Mouse (Mus musculus) cerebellum, postnatal 36 days (tissue): ENCODE measurements around the gene Phf14.

Experiments
- DNase-seq, 2 experiments: peaks; one replicate each; pipeline ENCODE4 v3.0.0; 2021 to 2022; ENCODE audit warnings: mixed read lengths in 2 of 2

Phf14 gene

DNA sequence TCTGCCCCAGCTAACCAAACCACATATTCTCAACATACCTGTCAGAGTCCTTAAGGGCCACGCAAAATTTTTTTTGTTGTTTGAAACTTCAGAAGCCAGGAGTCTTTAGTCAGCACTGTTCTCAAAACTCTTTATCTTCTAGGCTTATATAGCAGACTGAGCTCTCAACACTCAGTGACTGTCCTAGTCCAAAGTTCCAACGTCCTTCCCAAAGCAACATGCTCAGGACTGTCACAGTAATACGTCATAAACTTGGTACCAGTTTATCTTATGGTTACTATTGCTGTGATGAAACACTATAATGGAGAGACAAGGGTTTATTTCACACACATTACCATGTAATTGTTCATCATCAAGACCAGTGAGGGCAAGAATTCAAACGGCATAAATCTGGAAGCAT is 113.9 kb downstream of the Phf14 start:
- DNase-seq, result no peak

DNA sequence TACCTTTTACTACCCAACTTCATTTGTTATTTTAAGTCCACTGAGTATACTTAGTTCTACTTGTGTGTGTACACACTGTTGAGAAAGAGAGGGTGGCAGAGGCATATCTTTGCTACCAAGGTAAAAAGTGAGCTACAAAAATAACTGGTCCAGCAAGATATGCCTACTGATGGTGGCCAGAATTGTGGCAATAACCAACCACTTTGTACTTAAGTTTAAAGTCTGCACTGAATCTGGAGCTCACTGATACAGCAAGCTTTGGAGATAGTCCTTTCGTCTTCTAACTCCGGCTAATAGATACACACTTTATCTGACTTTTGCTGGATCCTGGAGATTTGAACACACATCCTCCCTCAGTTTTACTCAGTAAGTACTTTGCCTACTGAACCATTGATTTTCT is 115.8 kb downstream of the Phf14 start:
- no peak for DNase-seq

- no peak for DNase-seq
These were observed 119.4 kb downstream of the Phf14 start for GRCm38 (mm10) chr6:12026804-12027537.

GRCm38 (mm10) chr6:12034561-12034960 is 127.0 kb downstream of the Phf14 start:
- peak; percentile 44 to 45 for DNase-seq

DNA sequence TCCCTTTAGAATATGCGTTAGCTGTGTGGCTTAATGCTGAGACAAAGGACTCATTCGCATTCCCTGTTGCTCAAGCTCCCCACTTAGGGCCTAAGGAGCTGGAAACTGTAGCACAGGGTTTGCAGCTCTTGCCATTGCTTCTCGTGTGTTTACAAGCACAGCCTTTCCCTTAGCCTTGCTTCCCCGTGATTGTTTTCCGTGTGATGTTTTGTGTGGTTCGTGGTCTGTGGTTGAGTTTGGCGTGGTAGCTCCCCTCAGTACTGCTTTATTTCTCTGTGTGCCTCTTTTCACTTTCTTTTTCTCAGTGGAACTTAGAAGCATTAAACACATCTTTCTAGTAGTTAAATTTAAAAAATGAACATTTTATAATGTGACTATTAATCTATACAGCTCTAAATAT is 130.7 kb downstream of the Phf14 start:
- no peak for DNase-seq

GRCm38 (mm10) chr6:12052884-12053283 is 145.3 kb downstream of the Phf14 start:
- no peak for DNase-seq

DNA sequence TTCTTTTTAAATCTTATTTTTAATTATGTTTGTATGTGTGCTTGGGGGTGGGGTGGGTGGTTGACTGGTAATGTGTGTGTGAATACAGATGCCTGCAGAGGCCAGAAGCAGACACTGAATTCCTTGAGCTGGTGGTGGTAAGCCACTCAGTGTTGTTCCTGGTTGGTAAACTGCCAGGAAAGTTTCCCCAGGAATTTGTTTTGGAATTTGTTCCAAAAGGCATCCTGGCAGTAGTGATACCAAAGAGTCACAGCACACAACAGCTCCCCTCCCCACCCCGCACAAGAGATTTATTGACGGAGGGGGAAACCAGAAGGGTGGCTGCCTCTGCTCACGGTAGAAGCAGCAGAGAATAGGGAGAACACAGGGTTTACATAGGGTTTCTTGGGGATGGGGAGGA is 146.5 kb downstream of the Phf14 start:
- no peak for DNase-seq

- DNase-seq, result no peak
These were observed 151.1 kb downstream of the Phf14 start for GRCm38 (mm10) chr6:12058717-12059116.

- DNase-seq, result no peak
These were observed 152.4 kb downstream of the Phf14 start for GRCm38 (mm10) chr6:12059971-12060370.

- DNase-seq, result no peak
These were observed 153.0 kb downstream of the Phf14 start for GRCm38 (mm10) chr6:12060452-12061140.

DNA sequence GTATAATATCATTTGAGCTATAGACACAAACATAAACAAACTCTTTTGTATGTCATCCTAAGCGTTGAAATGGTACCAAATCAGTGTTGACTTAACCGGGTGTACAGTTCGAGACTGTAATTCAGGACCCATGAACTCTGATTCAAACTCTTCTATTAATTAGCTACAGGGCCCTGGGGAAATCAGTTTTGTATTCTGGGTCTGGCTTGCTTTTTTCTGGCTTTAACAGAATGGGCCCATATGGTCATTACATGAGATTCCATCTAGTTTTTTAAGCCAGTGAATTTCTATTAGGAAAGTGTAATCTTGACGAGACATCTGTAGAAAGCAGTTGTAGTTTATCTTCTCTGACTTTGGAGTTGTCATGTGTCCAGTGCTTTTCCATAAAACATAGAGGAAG is 160.3 kb downstream of the Phf14 start:
- no peak for DNase-seq

- no peak for DNase-seq
These were observed 161.7 kb downstream of the Phf14 start for GRCm38 (mm10) chr6:12069357-12069756.

- DNase-seq, result no peak
These were observed 167.0 kb downstream of the Phf14 start for GRCm38 (mm10) chr6:12074599-12074998.

DNA sequence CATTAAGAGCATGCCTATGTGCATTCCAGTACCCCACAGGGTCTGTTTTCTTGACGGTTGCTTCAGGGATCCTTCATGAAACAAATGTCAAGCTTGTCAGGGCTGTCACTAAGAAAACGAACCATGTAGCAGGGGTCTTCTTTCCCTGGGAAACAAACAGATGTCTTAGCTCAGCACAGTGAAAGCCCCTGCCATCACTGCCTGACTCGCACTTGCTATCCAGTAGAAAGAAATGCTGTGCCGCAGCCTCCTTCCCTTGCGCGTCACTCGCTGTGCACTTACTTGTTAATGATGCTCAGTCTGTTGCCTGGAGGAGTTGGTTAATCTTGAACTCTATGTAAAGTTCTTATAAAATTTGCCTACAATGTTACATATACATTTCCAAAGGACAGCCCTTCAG is 169.7 kb downstream of the Phf14 start:
- no peak for DNase-seq

- DNase-seq, result no peak
These were observed 170.4 kb downstream of the Phf14 start for GRCm38 (mm10) chr6:12077880-12078618.

DNA sequence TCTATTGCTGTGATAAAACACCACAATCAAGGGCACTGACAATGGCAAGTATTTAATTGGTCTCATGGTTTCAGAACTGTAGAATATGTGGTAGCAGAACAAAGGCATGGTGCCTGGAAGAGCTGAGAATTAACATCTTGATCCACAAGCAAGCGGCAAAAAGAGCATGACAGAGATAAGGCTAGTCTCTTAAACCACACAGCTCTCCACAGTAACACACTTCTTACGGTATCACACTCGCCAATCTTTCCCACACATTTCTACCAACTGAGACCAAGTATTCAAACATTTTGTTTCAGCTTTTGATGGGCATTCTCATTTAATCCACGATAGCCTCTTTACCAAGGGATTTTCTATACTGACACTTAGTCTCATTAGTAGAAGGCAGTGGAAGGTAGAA is 171.7 kb downstream of the Phf14 start:
- DNase-seq, result no peak

- no peak for DNase-seq
These were observed 172.8 kb downstream of the Phf14 start for GRCm38 (mm10) chr6:12080423-12080822.

GRCm38 (mm10) chr6:12081722-12082121 is 174.1 kb downstream of the Phf14 start:
- DNase-seq, result no peak

- DNase-seq, result no peak
These were observed 174.5 kb downstream of the Phf14 start for GRCm38 (mm10) chr6:12082125-12082524.

DNA sequence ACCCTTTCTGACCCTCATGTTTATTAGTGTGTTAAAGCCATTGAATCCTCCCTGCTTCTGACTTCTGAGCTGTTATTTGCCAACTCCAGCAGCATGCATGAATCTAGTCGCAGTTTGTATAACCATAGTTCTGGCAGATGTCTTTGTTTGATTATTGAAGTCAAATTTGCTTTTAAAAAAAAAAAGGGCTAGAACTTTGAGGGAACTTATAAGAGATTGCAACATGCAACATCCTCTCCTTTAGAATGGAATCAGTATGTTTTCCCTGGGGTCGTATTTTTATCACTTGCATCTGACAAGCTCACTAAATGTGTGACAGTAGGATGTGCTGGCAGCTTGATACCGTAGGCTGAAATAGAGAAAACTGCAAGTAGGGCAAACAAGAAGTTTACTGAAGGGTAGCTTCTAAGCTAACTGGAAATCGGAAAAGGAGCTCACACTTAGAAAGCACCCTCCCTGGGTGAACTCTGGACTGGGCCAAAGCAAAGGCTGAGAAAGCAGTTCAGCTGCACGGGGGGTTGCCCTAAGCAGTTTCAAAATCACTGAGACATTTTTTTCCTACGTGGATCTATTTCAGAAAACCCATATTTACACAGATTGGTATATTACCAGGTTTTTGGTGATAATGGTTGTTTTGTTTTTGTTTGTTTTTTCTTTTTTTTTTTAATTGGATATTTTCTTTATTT is 175.1 kb downstream of the Phf14 start:
- no peak for DNase-seq

DNA sequence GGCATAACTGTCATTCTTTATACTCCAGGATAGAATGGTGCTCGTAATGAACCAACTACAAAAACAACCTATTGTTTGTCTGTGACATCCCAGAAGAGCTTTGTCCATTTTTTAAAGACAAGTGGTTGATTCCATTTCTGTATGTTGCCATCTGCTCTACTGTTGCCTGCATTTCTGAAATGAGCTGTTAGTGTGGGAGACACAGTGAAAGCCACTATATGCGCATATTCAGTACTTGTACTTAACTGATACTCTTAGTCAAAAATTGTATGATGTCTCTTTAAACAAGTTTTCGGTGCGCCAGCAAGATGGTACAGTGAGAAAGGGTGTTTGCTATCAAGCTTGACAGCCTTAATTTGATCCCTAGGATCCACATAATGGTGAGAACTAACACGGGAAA is 177.1 kb downstream of the Phf14 start:
- no peak for DNase-seq

DNA sequence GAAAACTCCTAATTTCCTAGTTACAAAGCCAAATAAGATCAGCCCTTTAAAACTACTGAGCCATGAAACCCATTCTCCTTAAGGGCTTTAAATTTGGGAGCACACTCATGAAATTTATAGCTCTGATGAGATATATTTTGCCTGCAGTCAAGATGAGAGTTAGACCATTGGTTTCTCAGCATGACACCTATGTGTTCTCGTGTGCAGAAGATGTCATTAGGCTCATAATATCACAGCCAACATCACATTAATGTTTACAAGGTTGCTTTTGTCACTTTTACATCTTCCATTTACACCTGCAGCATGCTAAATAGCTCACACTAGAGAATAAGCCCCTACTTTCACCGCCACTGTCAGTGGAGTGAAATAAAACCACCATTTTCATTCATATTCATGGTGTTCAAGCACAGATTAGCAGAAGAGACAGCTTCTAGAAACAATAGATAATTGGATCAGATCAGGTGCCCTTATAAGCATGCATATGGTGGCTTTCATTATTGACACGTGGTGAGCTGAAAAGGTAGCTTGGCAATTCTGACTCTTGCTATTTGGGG is 181.9 kb downstream of the Phf14 start:
- no peak for DNase-seq

- no peak for DNase-seq
These were observed 188.1 kb downstream of the Phf14 start for GRCm38 (mm10) chr6:12095716-12096115.
